Mouse (Mus musculus) ovary, adult 18-20 months (tissue): Measurements from ENCODE around the gene Clybl.

ENCODE experiments used
- DNase-seq: peaks from one replicate; pipeline ENCODE4 v3.0.0; 2022; ENCODE audit warnings: low spot score, mixed read lengths

Gene Clybl

DNA sequence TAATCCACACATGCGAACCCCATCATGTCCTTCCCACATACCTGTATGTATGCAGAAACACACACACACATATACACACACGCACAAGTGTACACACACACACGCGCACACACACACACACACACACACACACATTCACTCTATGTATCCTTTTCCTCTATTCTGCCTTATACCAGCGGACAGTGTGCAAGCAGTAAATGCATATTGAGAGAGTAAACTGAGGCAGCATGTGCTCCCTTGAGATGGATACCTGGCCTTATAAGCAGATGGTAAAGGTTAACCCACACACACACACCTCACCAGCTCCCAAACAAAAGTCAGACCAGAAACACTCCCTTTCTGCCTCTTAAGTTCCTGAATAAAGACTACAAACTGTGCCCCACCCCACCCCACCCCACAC is 204.3 kb downstream of the Clybl start:
- DNase-seq, result no peak

GRCm38 (mm10) chr14:122386281-122387130 is 205.0 kb downstream of the Clybl start:
- DNase-seq, result no peak

DNA sequence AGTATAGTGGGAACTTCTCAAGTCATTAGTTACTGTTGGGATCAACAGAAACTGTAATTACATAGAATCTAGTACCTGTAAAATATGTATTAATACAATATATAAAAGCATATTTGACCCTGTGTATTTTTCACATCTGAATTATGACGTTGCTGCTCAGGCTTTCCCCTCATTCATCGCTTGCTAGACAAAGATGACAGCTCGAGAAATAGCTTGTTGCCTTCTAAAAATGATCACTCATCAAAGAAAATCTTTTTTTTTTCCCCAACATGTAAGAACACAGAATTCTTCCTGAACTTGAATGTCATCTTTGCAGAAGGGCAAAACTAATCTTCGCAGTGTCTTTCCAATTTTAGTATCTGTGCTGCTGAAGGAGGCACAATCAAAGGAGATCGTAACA is 206.3 kb downstream of the Clybl start:
- no peak for DNase-seq

GRCm38 (mm10) chr14:122388431-122389031 is 207.0 kb downstream of the Clybl start:
- no peak for DNase-seq

DNA sequence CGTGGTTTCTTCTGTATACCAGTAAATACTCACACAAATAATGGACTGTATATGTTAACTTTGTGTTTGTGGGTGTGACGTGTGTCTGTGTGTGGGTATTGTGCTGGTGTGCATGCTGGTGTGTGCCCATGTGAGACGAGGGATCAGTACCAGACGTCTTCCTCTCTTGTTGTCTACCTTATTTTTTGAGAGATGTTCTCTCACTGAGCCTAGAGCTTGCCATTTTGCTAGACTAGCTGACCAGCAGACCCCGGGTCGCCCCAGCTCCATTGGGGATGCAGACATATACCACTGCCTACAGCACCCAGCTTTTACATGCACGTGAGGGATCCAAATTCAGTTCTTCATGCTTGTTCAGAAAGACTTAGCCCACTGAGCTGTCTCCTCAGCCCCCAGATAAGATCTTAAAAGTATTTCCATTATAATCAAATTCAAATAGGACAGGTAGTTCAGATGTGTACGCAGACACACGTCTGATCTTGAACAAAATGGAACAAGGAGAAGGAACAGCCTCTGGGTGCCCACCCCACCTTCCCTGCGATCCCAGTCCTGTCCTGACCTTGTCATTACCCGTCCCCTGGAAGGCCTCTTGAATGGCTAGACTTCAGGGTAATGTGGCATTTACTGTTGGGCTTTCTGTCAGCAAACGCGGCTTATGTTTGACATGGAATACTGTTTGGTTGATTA is 208.3 kb downstream of the Clybl start:
- DNase-seq, result no peak

DNA sequence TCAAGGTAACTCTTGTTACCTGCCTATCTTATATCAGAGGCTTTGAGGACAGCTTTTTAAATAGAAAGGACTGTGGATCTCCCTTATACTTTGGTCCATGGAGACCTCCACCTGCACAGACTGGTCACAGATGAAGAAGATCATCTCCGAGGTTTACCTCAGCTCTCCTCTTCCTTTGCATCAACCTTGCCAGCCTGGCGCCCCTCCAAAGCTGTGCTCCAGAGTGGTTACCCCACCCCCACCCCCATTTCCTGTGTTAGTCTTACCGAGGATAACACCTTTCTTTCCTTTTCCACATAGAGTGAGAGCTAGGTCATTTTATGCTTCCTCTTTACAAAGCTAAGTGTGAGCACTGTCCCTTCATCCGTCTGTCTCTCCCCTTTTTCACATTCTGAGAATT is 209.4 kb downstream of the Clybl start:
- no peak for DNase-seq

- no peak for DNase-seq
Observed at GRCm38 (mm10) chr14:122393119-122393518, 211.6 kb downstream of the Clybl start.

- no peak for DNase-seq
Observed at GRCm38 (mm10) chr14:122398676-122399075, 217.2 kb downstream of the Clybl start.

GRCm38 (mm10) chr14:122399906-122400305 is 218.4 kb downstream of the Clybl start:
- no peak for DNase-seq

- no peak for DNase-seq
Observed at GRCm38 (mm10) chr14:122401886-122402285, 220.4 kb downstream of the Clybl start.

DNA sequence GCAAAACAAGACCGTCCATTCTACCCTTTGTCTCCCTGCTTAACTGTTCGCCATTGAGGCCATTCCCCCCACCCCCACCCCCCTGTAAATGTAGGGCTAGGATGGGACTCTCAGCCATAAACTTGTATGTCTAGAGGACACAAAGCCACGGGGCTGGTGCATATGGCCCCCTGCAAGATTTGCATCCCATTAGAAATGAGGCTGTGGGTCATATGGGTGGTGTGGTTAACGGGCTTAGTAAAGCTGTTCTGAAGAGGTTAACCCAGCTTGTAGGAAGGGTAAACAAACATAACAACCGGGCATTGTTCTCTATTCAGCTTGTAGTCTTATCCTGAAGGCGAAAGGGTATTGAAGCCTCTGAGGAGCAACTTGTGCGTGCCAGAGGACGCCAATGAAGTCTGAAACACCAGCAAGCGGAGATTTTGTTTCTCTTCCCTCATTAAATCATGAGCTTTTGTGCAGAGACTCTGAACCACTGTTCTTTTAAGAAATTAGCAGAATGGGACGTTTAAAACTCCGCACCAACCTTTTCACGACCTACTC is 221.3 kb downstream of the Clybl start:
- no peak for DNase-seq

DNA sequence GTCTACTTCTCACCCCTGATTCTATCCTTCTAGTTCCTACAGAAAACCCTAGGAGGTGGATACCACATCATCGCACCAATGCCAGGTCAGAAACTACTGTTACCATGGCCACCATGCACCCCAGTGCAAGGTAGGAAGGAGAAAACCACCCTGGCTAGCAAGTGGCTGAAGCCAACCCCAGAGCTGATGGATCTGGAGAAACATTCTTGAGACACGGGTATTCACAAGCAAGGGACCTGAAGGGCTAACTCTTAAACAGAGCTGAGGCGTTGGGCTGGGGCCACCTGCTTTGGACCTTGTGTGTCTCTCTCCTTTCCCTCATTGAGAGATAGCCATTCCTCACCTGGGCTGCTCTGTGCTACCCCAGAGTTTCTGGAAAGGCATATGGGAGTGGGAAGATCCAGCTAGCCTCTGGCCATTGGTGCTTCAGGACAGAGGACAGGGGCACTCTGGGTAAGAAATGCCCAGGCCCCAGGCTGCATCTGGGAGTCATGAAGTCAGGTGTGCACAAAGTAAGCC is 222.0 kb downstream of the Clybl start:
- no peak for DNase-seq

GRCm38 (mm10) chr14:122404596-122405154 is 223.2 kb downstream of the Clybl start:
- DNase-seq, result no peak

GRCm38 (mm10) chr14:122405236-122405635 is 223.7 kb downstream of the Clybl start:
- no peak for DNase-seq

- no peak for DNase-seq
Observed at GRCm38 (mm10) chr14:122405897-122406540, 224.5 kb downstream of the Clybl start.

DNA sequence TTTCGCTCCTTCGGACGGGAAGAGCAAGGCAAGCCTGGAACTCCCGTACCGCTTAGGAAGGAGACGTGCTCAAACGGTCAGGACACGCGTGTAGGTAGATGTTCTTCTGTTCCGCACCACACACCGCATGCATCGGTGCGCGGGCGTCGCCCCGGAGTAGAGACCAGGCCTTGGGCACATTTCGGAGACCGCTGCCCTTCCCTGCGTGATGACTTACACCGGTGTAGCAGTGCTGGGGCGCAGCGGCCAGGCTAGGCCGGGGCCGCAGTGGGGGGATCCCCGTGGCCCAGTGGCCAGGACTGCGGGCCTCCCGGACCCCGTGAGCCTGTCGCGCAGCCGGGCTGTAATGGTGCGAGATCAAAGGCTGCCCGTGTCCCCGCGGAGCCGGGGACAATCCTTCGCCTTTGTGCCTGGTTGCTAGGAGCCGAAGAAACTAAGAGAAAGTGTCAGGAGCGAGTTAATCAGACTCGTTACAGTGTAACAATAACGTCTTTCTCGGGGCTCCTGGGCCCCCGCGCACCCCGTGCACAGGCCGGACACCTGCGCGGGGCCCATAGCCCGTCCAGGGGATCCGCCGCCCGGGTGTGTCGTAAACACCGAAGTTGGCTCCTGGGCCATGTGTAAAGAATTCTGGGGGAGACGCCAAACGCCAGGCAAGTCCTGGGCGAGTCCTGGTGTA is 225.2 kb downstream of the Clybl start:
- no peak for DNase-seq

GRCm38 (mm10) chr14:122412841-122413541 is 231.5 kb downstream of the Clybl start:
- DNase-seq, result no peak

DNA sequence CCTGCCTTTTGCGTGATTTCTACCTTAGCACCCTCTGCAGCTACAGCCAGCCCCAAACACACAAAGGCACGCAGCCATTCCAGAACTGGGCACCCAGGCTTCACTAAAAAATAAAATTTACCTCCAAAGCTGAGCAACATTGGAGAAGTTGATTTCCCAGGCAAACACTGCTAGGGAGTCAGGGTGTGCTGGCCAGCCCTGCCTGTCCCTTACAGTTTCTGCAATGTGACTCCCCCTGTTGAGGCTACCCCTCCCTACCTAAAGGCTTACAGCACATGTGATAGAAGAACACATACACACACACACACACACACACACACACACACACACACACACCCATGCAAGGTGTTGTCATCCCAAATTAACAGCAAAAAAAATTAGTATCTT is 232.0 kb downstream of the Clybl start:
- DNase-seq, result no peak

DNA sequence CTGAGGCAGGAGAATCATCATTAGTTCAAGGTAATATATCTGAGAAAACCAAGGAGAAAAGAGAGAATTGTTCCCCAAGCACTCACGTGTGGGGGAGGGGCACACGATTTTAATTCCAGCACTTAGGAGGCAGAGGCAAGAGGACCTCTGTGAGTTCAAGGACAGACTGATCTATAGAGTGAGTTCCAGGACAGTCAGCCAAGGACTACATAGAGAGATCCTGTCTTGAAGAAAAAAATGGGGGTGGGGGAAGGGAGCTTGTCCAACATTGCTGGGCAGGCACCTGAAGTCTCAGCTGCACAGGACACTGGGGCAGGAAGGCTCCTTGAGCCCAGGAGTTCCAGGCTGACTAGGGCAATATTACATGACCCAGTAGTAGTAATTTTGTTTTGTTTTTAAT is 233.3 kb downstream of the Clybl start:
- no peak for DNase-seq

- DNase-seq, result no peak
Observed at GRCm38 (mm10) chr14:122416166-122416771, 234.8 kb downstream of the Clybl start.
